Mouse (Mus musculus) heart, postnatal 14 days (tissue): ENCODE data around the gene Rabgap1l. TPM values are rescaled to one million over a fixed set of nuclear protein-coding genes. Genes with fewer than 3 reads are reported as not detected.

Source experiments
- DNase-seq, 2 experiments: peaks; one replicate each; pipeline ENCODE4 v3.0.0; 2021 to 2022
- intact Hi-C: fragments of 180-260 bp; cut with DNase I; formaldehyde crosslinking; loops from one replicate; pipeline ENCODE4 v1.15.1; 2025
- total RNA-seq, 2 experiments: library from RNA; stranded (reverse); gene quantifications; 2 replicates each; pipeline ENCODE4 v1.2.3; 2021

Rabgap1l gene
- total RNA-seq, 2 experiments from 2014 or later: 71.1 to 83.6 TPM

GRCm38 (mm10) chr1:160790630-160791029 is 2.4 kb downstream of the Rabgap1l start:
- intact Hi-C loops: loop anchor here (5.0 kb wide), 1 partner anchor 117 kb away; the partner anchor contains the start of gene Rc3h1
- DNase-seq: no peak

DNA sequence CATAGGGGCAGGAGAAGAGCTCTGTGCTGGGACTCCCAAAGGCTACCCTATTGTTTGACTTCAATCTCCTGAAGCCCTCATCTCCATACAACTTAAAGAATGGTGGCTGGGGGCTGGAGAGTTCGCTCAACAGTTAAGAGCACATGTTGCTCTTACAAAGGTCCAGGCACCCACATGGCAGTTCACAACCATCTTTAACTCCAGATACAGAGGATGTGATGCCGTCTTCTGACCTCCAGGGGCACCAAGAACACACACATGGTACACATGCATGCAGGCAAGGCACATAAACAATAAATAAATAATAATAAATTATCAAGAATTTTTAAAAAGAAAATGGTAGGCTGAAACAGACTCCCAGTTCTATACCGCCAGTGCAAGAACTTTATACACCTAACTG is 3.1 kb downstream of the Rabgap1l start:
- no peak for DNase-seq
- intact Hi-C loops: loop anchor here (5.0 kb wide), 1 partner anchor 117 kb away; the partner anchor contains the start of gene Rc3h1

- intact Hi-C loops: no loop called here
These were observed 5.1 kb downstream of the Rabgap1l start for GRCm38 (mm10) chr1:160787926-160788325.

GRCm38 (mm10) chr1:160787164-160787563 is 5.8 kb downstream of the Rabgap1l start:
- DNase-seq: no peak
- intact Hi-C loops: no loop called here

More at GRCm38 (mm10) chr1:160787926-160788325, 5.1 kb downstream of the Rabgap1l start:
- no peak for DNase-seq

- intact Hi-C loops: no loop called here
- DNase-seq: no peak
These were observed 6.4 kb downstream of the Rabgap1l start for GRCm38 (mm10) chr1:160786571-160786970.

- intact Hi-C loops: no loop called here
- no peak for DNase-seq
These were observed 7.3 kb downstream of the Rabgap1l start for GRCm38 (mm10) chr1:160785681-160786225.

GRCm38 (mm10) chr1:160784122-160784521 is 8.9 kb downstream of the Rabgap1l start:
- intact Hi-C loops: no loop called here
- no peak for DNase-seq

GRCm38 (mm10) chr1:160774166-160774565 is 18.8 kb downstream of the Rabgap1l start:
- intact Hi-C loops: no loop called here
- no peak for DNase-seq

GRCm38 (mm10) chr1:160765565-160765964 is 27.4 kb downstream of the Rabgap1l start:
- intact Hi-C loops: no loop called here
- no peak for DNase-seq

DNA sequence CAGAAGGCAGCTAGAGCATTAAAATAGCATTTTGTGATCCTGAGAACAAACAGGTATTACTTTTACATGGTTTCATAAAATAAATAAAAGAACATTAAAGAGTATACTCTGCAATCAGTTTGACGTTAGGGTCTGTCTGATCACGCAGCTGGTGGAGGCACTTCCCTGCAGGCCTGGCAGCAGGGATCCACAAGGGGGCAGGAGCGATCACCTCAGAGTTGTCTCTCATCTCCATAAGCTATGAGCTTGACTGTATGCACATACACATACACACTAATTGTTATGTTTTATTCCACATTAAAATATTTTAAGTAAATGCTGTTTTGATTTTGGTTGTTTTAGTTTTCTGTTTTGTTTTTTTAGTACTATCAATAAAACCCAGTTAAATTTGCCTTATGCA is 34.8 kb downstream of the Rabgap1l start:
- intact Hi-C loops: loop anchor here (1.0 kb wide), 1 partner anchor 176 kb away; no protein-coding TSS in a partner anchor

GRCm38 (mm10) chr1:160755359-160755758 is 37.7 kb downstream of the Rabgap1l start:
- DNase-seq: no peak
- intact Hi-C loops: no loop called here

More for the DNA sequence above, 34.8 kb downstream of the Rabgap1l start:
- DNase-seq: peak; percentile 62 to 70

GRCm38 (mm10) chr1:160750629-160751028 is 42.4 kb downstream of the Rabgap1l start:
- intact Hi-C loops: no loop called here

GRCm38 (mm10) chr1:160746786-160747185 is 46.2 kb downstream of the Rabgap1l start:
- DNase-seq: peak; percentile 15 to 23
- intact Hi-C loops: loop anchor here (2.0 to 10.0 kb wide), 2 partner anchors 46 to 448 kb away; partner anchors contain the start of gene Rabgap1l

More at GRCm38 (mm10) chr1:160750629-160751028, 42.4 kb downstream of the Rabgap1l start:
- no peak for DNase-seq

DNA sequence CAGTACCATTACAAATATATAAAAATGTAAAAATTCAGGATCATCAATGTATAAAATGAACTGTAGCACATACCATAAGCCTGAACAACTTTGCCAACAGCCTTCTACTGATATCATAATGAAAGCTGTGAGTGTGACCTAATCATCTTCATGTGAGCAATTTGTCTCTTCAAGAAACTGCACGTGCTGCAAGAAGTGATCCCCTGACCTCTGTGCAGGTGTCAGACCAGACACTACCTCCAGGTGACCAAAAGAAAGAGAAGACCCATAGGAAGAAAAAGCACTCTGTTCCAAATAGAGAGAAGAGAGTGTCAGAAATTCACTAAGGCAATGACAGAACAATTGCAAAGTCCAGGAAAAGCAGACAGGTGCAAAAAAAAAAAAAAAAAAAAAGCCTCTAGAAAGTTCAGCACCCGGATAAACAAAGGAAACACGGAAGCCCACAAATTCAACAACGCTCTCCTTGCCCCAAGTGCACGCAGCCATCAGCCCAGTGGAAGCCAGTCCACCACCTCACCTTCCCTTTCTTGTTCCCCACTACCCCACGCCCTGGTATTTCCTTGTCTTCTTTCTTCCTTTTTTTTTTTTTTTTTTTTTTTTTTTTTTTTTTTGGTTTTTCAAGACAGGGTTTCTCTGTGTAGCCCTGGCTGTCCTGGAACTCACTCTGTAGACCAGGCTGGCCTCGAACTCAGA is 47.6 kb downstream of the Rabgap1l start:
- no peak for DNase-seq
- intact Hi-C loops: loop anchor here (2.0 to 10.0 kb wide), 2 partner anchors 189 to 449 kb away; no protein-coding TSS in a partner anchor

GRCm38 (mm10) chr1:160744009-160744408 is 49.0 kb downstream of the Rabgap1l start:
- no peak for DNase-seq
- intact Hi-C loops: loop anchor here (2.0 to 10.0 kb wide), 3 partner anchors 118 to 451 kb away; no protein-coding TSS in a partner anchor

- intact Hi-C loops: loop anchor here (5.0 to 10.0 kb wide), 2 partner anchors 119 to 452 kb away; no protein-coding TSS in a partner anchor
- DNase-seq: peak; percentile 40 to 72
These were observed 49.8 kb downstream of the Rabgap1l start for GRCm38 (mm10) chr1:160743229-160743628.

- intact Hi-C loops: loop anchor here (5.0 to 10.0 kb wide), 2 partner anchors 122 to 454 kb away; no protein-coding TSS in a partner anchor
- no peak for DNase-seq
These were observed 52.4 kb downstream of the Rabgap1l start for GRCm38 (mm10) chr1:160740650-160741049.

DNA sequence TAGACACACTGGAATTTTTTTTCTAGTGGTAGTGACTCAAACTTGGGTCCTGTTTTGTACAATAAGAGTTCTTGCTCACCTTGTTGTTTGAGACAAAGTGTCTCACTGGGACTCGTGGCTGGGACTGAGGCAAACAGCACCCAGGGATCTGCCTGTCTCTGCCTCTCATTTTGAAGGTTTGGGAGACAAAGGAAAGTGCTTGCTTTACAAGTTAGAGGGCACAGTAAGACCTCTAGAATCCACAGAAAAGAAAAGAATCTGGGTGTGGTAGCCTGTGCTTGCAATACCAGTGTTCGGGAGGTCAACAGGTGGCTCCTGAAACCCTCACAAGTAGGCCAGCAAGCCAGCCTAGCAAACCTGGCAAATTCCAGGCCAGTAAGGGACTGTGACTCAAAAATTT is 58.3 kb downstream of the Rabgap1l start:
- intact Hi-C loops: no loop called here
- DNase-seq: no peak

GRCm38 (mm10) chr1:160729944-160730343 is 63.1 kb downstream of the Rabgap1l start:
- intact Hi-C loops: no loop called here
- DNase-seq: no peak

- DNase-seq: peak in 1 of 2 experiments; percentile 20
- intact Hi-C loops: loop anchor here (1.0 to 5.0 kb wide), 2 partner anchors 319 to 485 kb away; no protein-coding TSS in a partner anchor
These were observed 75.3 kb downstream of the Rabgap1l start for GRCm38 (mm10) chr1:160717742-160718141.

- intact Hi-C loops: loop anchor here (5.0 kb wide), 1 partner anchor 482 kb away; no protein-coding TSS in a partner anchor
- peak in 1 of 2 experiments; percentile 13 for DNase-seq
These were observed 78.3 kb downstream of the Rabgap1l start for GRCm38 (mm10) chr1:160714685-160715084.
